In the genomic region with DNA sequence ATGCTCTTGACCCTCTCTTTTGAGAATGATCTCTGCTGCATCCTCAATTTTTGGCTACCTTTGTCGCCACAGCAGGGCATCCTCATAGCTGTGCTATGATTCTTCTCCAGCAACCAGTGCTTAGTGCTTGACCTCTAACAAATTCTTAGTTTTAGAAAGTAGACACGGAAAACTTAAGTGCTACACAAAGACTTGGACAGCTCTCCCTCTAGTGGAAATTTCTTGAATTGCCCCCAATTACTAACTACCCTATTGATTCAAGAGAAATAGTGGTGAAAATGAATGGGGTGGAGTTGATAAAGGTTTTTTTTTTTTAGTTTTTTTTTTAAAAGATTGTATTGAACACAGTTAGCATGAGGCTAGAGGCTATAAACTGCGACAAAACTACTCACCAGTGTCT, we compare ENCODE assay signal across 13 mouse cellular contexts. TPM values are rescaled to one million over a fixed set of nuclear protein-coding genes. Genes with fewer than 3 reads are reported as not detected.
DNase-seq lines count a peak whose midpoint lies in the region; ATAC-seq and TF ChIP-seq lines count a peak whose summit lies in the region.
"Had no signal": no experiment of that assay in that cellular context is flagged by ENCODE, and none has a peak within 500 bp of the region (broad histone marks: within the 10 kb centered on the region; RNA-seq: fewer than 3 reads in every experiment).

No protein-coding gene starts in this region.

- no peak overlapping the region for H3K4me2 ChIP-seq in limb, embryonic 11.5 days (ENCODE audit: low read depth, severe bottlenecking)
- H3K4me2 ChIP-seq in midbrain, embryonic 12.5 days (replicated peaks), result no peak overlapping the region
- H3K4me2 ChIP-seq: embryonic facial prominence, embryonic 13.5 days; stomach, embryonic 15.5 days had no signal

- peak; percentile 57 for TF ChIP-seq CTCF in gastrocnemius, adult 2 months (IDR thresholded peaks at IDR 0.05)
- peak; percentile 47 for TF ChIP-seq CTCF in Patski (IDR thresholded peaks at IDR 0.05)

- H3K9ac ChIP-seq in limb, embryonic 11.5 days (ENCODE audit: low read length), result no peak overlapping the region
- no peak overlapping the region for H3K9ac ChIP-seq in midbrain, embryonic 12.5 days (replicated peaks)
- H3K9ac ChIP-seq: embryonic facial prominence, embryonic 13.5 days; stomach, embryonic 15.5 days had no signal

- no peaks in the 10 kb centered on the region for H3K27me3 ChIP-seq in limb, embryonic 11.5 days (ENCODE audit: control insufficient read depth, insufficient read depth, low read length)
- H3K27me3 ChIP-seq in limb, embryonic 10.5 days (ENCODE audit: low read depth, poor library complexity, severe bottlenecking), result 0 out of 2 replicates have a peak, but pooled peaks cover 19% of the 10 kb centered on the region
- peaks cover 34% of the 10 kb centered on the region for H3K27me3 ChIP-seq in Patski
- H3K27me3 ChIP-seq in midbrain, embryonic 12.5 days, result no peaks in the 10 kb centered on the region; the same call in 1 of the 2 replicates
- H3K27me3 ChIP-seq: megakaryocyte, embryonic 14.5 days; stomach, embryonic 15.5 days had no signal

- H3K4me1 ChIP-seq in limb, embryonic 11.5 days (ENCODE audit: control insufficient read depth, insufficient read depth, low read length), result no peaks in the 10 kb centered on the region
- no peaks in the 10 kb centered on the region for H3K4me1 ChIP-seq in limb, embryonic 10.5 days
- H3K4me1 ChIP-seq in midbrain, embryonic 12.5 days, result no peaks in the 10 kb centered on the region
- H3K4me1 ChIP-seq: embryonic facial prominence, embryonic 13.5 days; megakaryocyte, embryonic 14.5 days; stomach, embryonic 15.5 days had no signal

- POLR2A ChIA-PET in Patski (lab: Charles Lee), result no interaction called here

- no peaks in the 10 kb centered on the region for H3K36me3 ChIP-seq in limb, embryonic 11.5 days (ENCODE audit: control insufficient read depth, insufficient read depth, low read length)
- no peaks in the 10 kb centered on the region for H3K36me3 ChIP-seq in limb, embryonic 10.5 days
- H3K36me3 ChIP-seq in midbrain, embryonic 12.5 days, result no peaks in the 10 kb centered on the region
- H3K36me3 ChIP-seq: embryonic facial prominence, embryonic 13.5 days; stomach, embryonic 15.5 days had no signal

- H3K9me3 ChIP-seq in limb, embryonic 11.5 days (ENCODE audit: control insufficient read depth, low read length), result no peaks in the 10 kb centered on the region
- no peaks in the 10 kb centered on the region for H3K9me3 ChIP-seq in limb, embryonic 10.5 days (replicated peaks)
- H3K9me3 ChIP-seq in midbrain, embryonic 12.5 days, result no peaks in the 10 kb centered on the region
- H3K9me3 ChIP-seq: embryonic facial prominence, embryonic 13.5 days; megakaryocyte, embryonic 14.5 days; stomach, embryonic 15.5 days had no signal

- no peak for DNase-seq in gastrocnemius, adult 2 months
- no peak for DNase-seq in gastrocnemius, postnatal 4 days (ENCODE audit: low spot score in 2 of 2)
- peak; percentile 19 for DNase-seq in limb, embryonic 11.5 days (ENCODE audit: low spot score)
- no peak for DNase-seq in limb, embryonic 10.5 days (ENCODE audit: low spot score)
- DNase-seq in Patski (ENCODE audit: low read depth, low spot score), result no peak
- no peak for DNase-seq in gastrocnemius, postnatal 14 days

- WGBS in limb, embryonic 11.5 days, result 19% methylated on average over 3 of the region's 3 CpGs
- 25% methylated on average over 3 of the region's 3 CpGs for WGBS in limb, embryonic 10.5 days
- WGBS in midbrain, embryonic 12.5 days, result 18% methylated on average over 3 of the region's 3 CpGs

- no peak overlapping the region for H3K4me3 ChIP-seq in gastrocnemius, adult 2 months
- no peak overlapping the region for H3K4me3 ChIP-seq in limb, embryonic 11.5 days (ENCODE audit: low read depth, low read length)
- H3K4me3 ChIP-seq in limb, embryonic 10.5 days, result no peak overlapping the region
- no peak overlapping the region for H3K4me3 ChIP-seq in midbrain, embryonic 12.5 days
- H3K4me3 ChIP-seq: embryonic facial prominence, embryonic 13.5 days; megakaryocyte, embryonic 14.5 days; stomach, embryonic 15.5 days had no signal

- CTCF ChIA-PET in Patski (lab: Charles Lee), result no interaction called here

- intact Hi-C loops in gastrocnemius, adult 2 months (cut with DNase I), result no loop called here
- intact Hi-C loops in gastrocnemius, postnatal 14 days (cut with DNase I; ENCODE audit: low total_unique reads), result no loop called here

- no peak overlapping the region for H3K27ac ChIP-seq in gastrocnemius, adult 2 months
- no peak overlapping the region for H3K27ac ChIP-seq in limb, embryonic 11.5 days (replicated peaks; ENCODE audit: low read depth, low read length)
- H3K27ac ChIP-seq in limb, embryonic 10.5 days, result no peak overlapping the region
- no peak overlapping the region for H3K27ac ChIP-seq in midbrain, embryonic 12.5 days (replicated peaks)
- H3K27ac ChIP-seq: embryonic facial prominence, embryonic 13.5 days; stomach, embryonic 15.5 days had no signal

- in situ Hi-C loops in Patski (cut with MboI; ENCODE audit: low pct_unique_long_range_greater_than_20kb), result loop anchor here (10.0 kb wide), 1 partner anchor 505 kb away; no protein-coding TSS in a partner anchor

- ATAC-seq in limb, embryonic 11.5 days (ENCODE audit: insufficient number of reproducible peaks, low FRiP score, low TSS enrichment, low read depth), result no peak
- no peak for ATAC-seq in Patski
- ATAC-seq in midbrain, embryonic 12.5 days (ENCODE audit: low FRiP score, low read depth), result peak; percentile 38; the same call in 1 of the 2 replicates
- no peak for ATAC-seq in erythroblast, adult 5-6 weeks (replicated peaks; ENCODE audit: low FRiP score, poor library complexity, severe bottlenecking)

RNA-seq across cellular contexts. Expression of a gene that starts 39.2 kb away (rescaled TPM):
- total RNA-seq in gastrocnemius, adult 2 months (2021), result not detected
- total RNA-seq in gastrocnemius, postnatal 4 days (2021), result not detected
- polyA plus RNA-seq in limb, embryonic 11.5 days (2014; fragmentation: Nextera tagmentation; extraction: Ambion mirVana), result not detected in 2 replicates
- not detected in 2 replicates for polyA plus RNA-seq in limb, embryonic 10.5 days (2016; fragmentation: Nextera tagmentation; extraction: Ambion mirVana)
- not detected for polyA plus RNA-seq in Patski (2021)
- not detected in 2 replicates for polyA plus RNA-seq in midbrain, embryonic 12.5 days (2016; fragmentation: Nextera tagmentation; extraction: Ambion mirVana)
- total RNA-seq in gastrocnemius, postnatal 14 days (2021), result not detected
- not detected in 2 replicates for total RNA-seq in erythroblast, adult 5-6 weeks (2015; ENCODE audit: low replicate concordance)
- total RNA-seq in erythroblast, adult 5-6 weeks (2017; ENCODE audit: low replicate concordance), result not detected in 2 replicates
- total RNA-seq: ES-E14; hematopoietic stem cell, adult 5-6 weeks had no signal
- polyA plus RNA-seq: embryonic facial prominence, embryonic 13.5 days; stomach, embryonic 15.5 days had no signal
